Mouse (Mus musculus): Measurements from ENCODE around the gene Tgm4. TPM values are rescaled to one million over a fixed set of nuclear protein-coding genes. Genes with fewer than 3 reads are reported as not detected.

The Tgm4 gene
- polyA plus RNA-seq (2014; fragmentation: Illumina TruSeq; extraction: RNeasy Lipid Tissue Mini Kit (QIAGEN cat#74804); ENCODE audit: low replicate concordance), result not detected

DNA sequence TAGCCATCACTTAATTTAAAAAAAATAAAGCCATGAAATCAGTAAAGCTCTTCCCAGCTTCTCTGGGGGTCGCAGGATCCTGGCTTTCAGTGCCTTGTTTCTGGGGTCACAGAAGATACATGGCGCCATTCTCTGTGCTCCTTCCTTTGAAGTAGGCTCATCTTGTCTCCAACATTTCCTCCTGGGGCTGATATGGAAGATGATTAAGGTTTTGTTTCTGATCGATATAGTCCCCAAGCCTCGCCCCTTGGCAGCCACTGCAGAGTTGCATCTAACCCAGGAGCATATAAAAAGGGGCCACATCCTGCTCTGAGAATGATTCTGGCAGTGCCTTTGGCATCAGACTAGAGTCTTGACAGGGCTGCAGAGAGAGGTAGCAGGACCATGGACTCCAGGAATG, at the start of gene Tgm4:
Gene Tgm4 (plus strand): TSS at position 301 of the 400 bp plus-strand sequence.

DNA sequence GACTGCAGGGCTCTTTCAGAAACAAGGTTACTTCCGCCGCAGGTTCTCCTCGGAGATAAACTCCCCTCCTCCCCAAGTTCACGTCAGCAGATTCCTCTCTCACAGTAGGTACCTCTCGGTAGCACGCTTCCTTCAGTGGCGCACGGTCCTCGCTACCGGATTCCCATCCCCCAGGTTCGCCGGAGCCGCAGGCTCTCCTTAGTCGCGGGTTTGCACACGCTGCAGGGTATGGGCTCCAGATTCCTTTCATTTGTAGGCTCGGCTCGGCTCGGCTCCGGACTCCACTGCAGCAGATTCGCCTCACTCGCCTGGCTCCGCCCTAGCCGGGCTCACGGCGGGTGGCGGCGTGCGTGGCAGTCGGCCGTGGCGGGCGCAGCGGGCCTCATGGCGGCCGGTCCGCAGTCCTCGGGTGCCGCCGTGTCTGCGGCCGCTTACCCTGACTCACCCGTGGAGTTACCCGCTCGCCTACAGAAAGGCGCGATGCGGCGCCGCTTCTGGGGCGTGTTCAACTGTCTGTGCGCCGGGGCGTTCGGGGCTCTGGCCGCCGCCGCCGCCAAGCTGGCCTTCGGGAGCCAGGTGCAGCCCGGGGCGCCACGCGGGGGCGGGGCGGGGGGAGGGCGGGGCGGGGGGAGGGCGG, 13.4 kb upstream of the Tgm4 start, which contains the start of gene Tmem42:
Gene Tmem42 (plus strand): TSS at position 332 of the 637 bp plus-strand sequence.

DNA sequence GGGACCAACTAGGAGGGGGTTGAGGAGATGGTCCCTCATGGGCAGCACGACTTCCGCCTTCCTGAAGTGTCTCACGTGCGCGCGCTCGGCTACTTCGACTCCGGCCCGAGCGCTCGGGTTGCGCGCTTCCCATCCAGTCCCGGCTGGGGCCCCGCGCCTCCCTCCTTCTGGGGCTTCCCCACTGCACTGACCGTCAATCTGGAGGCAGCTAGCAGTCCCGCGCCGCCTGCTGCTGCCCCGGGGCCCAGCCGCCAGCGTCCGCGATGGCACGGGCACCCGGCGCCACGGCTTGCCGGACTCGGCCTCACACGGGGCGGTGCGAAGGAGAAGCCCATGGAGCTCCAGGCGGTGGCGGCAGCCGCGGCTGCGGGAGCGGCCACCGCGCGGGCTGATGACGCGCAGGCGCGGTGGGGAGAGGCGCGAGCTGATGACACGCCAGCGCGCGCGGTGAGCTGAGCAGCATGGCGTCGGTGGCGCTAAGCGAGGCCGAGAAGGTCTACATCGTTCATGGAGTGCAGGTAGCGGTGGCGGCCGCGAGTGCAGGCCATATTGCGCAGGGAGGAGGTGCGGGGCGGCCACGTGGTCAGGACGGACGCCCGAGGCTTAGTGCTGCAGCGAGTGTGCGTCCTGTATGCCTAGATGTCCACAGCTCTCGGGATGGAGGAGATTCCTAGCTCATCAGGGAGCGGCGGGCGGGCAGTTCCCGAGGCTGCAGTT, 78.4 kb downstream of the Tgm4 start, which contains the start of the genes Zdhhc3 and Exosc7:
Gene Zdhhc3 (minus strand): TSS at position 401 of the 717 bp plus-strand sequence.
Gene Exosc7 (plus strand): TSS at position 411 of the 717 bp plus-strand sequence.

Other genes starting within 250 kb of the Tgm4 start
- gene Tcaim, start 229.2 kb upstream of the Tgm4 start, polyA plus RNA-seq (2014; fragmentation: Illumina TruSeq; extraction: RNeasy Lipid Tissue Mini Kit (QIAGEN cat#74804); ENCODE audit: low replicate concordance), result 11.8 TPM
- gene Gm35549, start 190.7 kb upstream of the Tgm4 start, polyA plus RNA-seq (2014; fragmentation: Illumina TruSeq; extraction: RNeasy Lipid Tissue Mini Kit (QIAGEN cat#74804); ENCODE audit: low replicate concordance), result not detected
- gene Zfp445, start 168.7 kb upstream of the Tgm4 start, polyA plus RNA-seq (2014; fragmentation: Illumina TruSeq; extraction: RNeasy Lipid Tissue Mini Kit (QIAGEN cat#74804); ENCODE audit: low replicate concordance), result 134 TPM
- gene Zkscan7, start 149.0 kb upstream of the Tgm4 start, polyA plus RNA-seq (2014; fragmentation: Illumina TruSeq; extraction: RNeasy Lipid Tissue Mini Kit (QIAGEN cat#74804); ENCODE audit: low replicate concordance), result 22.1 TPM
- 1.8 TPM for gene Zfp105, start 111.7 kb upstream of the Tgm4 start, polyA plus RNA-seq (2014; fragmentation: Illumina TruSeq; extraction: RNeasy Lipid Tissue Mini Kit (QIAGEN cat#74804); ENCODE audit: low replicate concordance)
- gene 1110059G10Rik, start 83.7 kb upstream of the Tgm4 start, polyA plus RNA-seq (2014; fragmentation: Illumina TruSeq; extraction: RNeasy Lipid Tissue Mini Kit (QIAGEN cat#74804); ENCODE audit: low replicate concordance), result 160 TPM
- 58.2 TPM for gene Kif15, start 83.7 kb upstream of the Tgm4 start, polyA plus RNA-seq (2014; fragmentation: Illumina TruSeq; extraction: RNeasy Lipid Tissue Mini Kit (QIAGEN cat#74804); ENCODE audit: low replicate concordance)
- gene Tmem42, start 13.4 kb upstream of the Tgm4 start, polyA plus RNA-seq (2014; fragmentation: Illumina TruSeq; extraction: RNeasy Lipid Tissue Mini Kit (QIAGEN cat#74804); ENCODE audit: low replicate concordance), result 7.7 TPM
- 37.4 TPM for gene Zdhhc3, start 78.5 kb downstream of the Tgm4 start, polyA plus RNA-seq (2014; fragmentation: Illumina TruSeq; extraction: RNeasy Lipid Tissue Mini Kit (QIAGEN cat#74804); ENCODE audit: low replicate concordance)
- 15.6 TPM for gene Exosc7, start 78.5 kb downstream of the Tgm4 start, polyA plus RNA-seq (2014; fragmentation: Illumina TruSeq; extraction: RNeasy Lipid Tissue Mini Kit (QIAGEN cat#74804); ENCODE audit: low replicate concordance)
- not detected for gene Clec3b, start 116.2 kb downstream of the Tgm4 start, polyA plus RNA-seq (2014; fragmentation: Illumina TruSeq; extraction: RNeasy Lipid Tissue Mini Kit (QIAGEN cat#74804); ENCODE audit: low replicate concordance)
- 48.5 TPM for gene Cdcp1, start 181.3 kb downstream of the Tgm4 start, polyA plus RNA-seq (2014; fragmentation: Illumina TruSeq; extraction: RNeasy Lipid Tissue Mini Kit (QIAGEN cat#74804); ENCODE audit: low replicate concordance)
- gene Tmem158, start 226.0 kb downstream of the Tgm4 start, polyA plus RNA-seq (2014; fragmentation: Illumina TruSeq; extraction: RNeasy Lipid Tissue Mini Kit (QIAGEN cat#74804); ENCODE audit: low replicate concordance), result 6.6 TPM